Mouse (Mus musculus): ENCODE measurements around the gene Smim4.

DNA sequence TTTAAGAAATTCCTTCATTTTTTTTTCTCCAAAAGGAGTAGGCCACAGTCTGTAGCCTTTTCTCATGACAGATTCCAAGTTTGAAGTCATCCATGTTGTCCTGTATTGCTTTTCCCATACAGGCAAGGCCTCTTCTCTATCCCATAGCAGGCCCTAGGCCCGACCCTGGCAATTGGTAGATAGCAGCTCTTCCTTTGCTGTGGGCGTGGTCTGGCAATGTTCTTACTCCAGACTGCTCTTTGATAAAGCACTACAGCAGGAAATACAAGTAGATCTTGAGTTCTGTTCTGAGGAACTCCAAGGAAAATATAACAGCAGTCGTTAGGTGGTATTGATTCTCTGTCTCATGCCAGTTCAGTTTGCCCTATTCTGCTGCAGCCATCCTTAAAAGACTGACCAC is 18.1 kb downstream of the Smim4 start:
- TF ChIP-seq E2F4 (IDR thresholded peaks at IDR 0.05; ENCODE audit: insufficient replicate concordance, low read depth, low read length) (no peak), ZKSCAN1 (IDR thresholded peaks at IDR 0.05; ENCODE audit: borderline replicate concordance, low read depth, low read length) (no peak), MAFK (IDR thresholded peaks at IDR 0.05; ENCODE audit: insufficient replicate concordance, low read length) (no peak), POLR2A (IDR thresholded peaks at IDR 0.05; ENCODE audit: low read depth, low read length) (no peak), USF2 (conservative IDR thresholded peaks at IDR 0.05; ENCODE audit: low read depth, low read length) (no peak), USF1 (IDR thresholded peaks at IDR 0.05; ENCODE audit: low read depth, low read length) (no peak), ELF1 (IDR thresholded peaks at IDR 0.05; ENCODE audit: low read depth, low read length) (no peak), BHLHE40 (IDR thresholded peaks at IDR 0.05; ENCODE audit: low read depth, low read length) (no peak), GABPA (IDR thresholded peaks at IDR 0.05; ENCODE audit: insufficient replicate concordance, low read depth, low read length) (no peak), SIN3A (IDR thresholded peaks at IDR 0.05; ENCODE audit: low read length) (no peak), CTCF (conservative IDR thresholded peaks at IDR 0.05 in 1 of 2, IDR thresholded peaks at IDR 0.05 in 1 of 2; ENCODE audit: low read depth in 2 of 2, low read length in 2 of 2) (no peak), MEF2A (IDR thresholded peaks at IDR 0.05; ENCODE audit: borderline replicate concordance, low read depth, low read length) (no peak)

Data from CH12.LX (cell line).